Mouse (Mus musculus) small intestine, adult 2 months (tissue): ENCODE results near the gene Kcnh7.

Source experiments
- CTCF ChIP-seq: fragments of 200-500 bp; IDR thresholded peaks from 2 replicates; pipeline ENCODE4 v1.5.1; 2012; ENCODE audit warnings: low read depth, mild to moderate bottlenecking, control low read depth, inconsistent platforms, low read length, moderate library complexity, mixed read lengths; ENCODE audit not compliant: insufficient replicate concordance, insufficient read length; ENCODE audit errors: extremely low read depth
- POLR2A ChIP-seq: fragments of 200-500 bp; IDR thresholded peaks from 2 replicates; pipeline ENCODE4 v1.6.1; 2012; ENCODE audit warnings: low read depth, mild to moderate bottlenecking, control low read depth, inconsistent platforms, low read length, moderate library complexity

GRCm38 (mm10) chr2:62806931-62807330 lies 377.2 kb downstream of the Kcnh7 start:
- TF ChIP-seq CTCF, result no peak
- no peak for TF ChIP-seq POLR2A
